Mouse (Mus musculus) lung, adult 18-20 months (tissue): ENCODE results near the gene Bean1.

Source experiments
- DNase-seq, 2 experiments: peaks; one replicate each; pipeline ENCODE4 v3.0.0; 2022; ENCODE audit warnings: mixed read lengths in 2 of 2

Bean1 gene

GRCm38 (mm10) chr8:104170118-104171049, at the start of gene Bean1:
Bean1 (plus strand) TSS chr8:104170442.
- DNase-seq: peak in 1 of 2 experiments; percentile 24

GRCm38 (mm10) chr8:104121640-104122416, 48.4 kb upstream of the Bean1 start:
- DNase-seq: peak; percentile 45 to 63

DNA sequence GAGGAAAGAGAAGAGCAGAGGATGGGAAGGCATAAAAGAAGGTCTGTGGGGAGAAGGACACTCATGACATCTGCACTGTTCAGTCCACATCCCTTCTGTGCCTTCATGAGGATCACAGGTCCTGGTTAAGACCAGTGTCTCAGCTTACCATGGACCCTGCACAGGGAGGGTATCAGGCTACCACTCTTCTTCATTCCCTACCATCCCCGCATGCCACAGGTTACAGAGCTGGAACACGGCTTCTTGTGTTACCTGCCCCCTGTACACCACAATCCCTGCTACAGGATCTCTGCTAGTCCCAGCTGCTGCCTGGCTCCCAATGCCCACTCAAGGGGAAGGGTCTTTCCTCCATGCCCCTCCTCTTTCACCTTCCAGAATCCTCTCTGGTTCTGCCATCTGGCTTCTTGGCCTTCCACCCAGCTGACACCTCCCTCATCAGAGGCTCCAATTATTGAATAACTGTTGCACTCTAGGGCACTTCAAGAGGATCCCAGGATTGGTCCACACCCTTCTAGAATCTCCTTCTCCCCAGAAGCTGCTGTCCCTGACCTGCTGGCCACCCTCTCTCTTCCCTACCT, 47.1 kb upstream of the Bean1 start:
- DNase-seq: no peak

- no peak for DNase-seq
Observed at GRCm38 (mm10) chr8:104124534-104124933, 45.7 kb upstream of the Bean1 start.

- DNase-seq: no peak
Observed at GRCm38 (mm10) chr8:104127160-104127883, 42.9 kb upstream of the Bean1 start.

GRCm38 (mm10) chr8:104130916-104131315, 39.3 kb upstream of the Bean1 start:
- peak in 1 of 2 experiments; percentile 2 for DNase-seq

DNA sequence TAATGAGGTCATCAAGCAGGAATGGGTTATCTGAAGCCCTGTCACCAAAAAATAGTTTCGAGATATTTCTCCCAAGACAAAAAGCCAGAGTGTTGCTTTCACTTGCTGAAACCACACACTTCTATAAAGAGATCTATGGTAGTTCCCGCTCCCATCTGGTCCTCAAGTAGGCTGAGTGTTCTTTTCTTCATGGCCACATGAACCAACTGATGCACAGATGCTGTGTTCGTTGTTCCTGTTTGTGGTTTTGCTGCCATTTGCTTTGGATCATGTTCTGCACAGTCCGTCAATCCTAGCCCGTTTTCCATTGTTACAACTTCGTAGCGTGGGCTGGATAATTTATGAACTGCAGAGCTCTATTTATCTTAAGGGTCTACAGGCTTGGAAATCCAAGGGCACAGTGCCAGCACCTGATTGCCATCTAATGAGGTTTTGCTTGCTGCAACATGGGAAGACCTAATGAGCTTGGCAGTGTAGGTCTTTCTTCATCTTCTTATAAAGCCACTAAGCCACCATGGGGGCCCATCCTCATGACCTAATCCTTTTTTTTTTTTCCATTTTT, 38.7 kb upstream of the Bean1 start:
- peak; percentile 15 to 30 for DNase-seq

GRCm38 (mm10) chr8:104134521-104134920, 35.7 kb upstream of the Bean1 start:
- DNase-seq: no peak

GRCm38 (mm10) chr8:104136277-104136676, 34.0 kb upstream of the Bean1 start:
- no peak for DNase-seq

DNA sequence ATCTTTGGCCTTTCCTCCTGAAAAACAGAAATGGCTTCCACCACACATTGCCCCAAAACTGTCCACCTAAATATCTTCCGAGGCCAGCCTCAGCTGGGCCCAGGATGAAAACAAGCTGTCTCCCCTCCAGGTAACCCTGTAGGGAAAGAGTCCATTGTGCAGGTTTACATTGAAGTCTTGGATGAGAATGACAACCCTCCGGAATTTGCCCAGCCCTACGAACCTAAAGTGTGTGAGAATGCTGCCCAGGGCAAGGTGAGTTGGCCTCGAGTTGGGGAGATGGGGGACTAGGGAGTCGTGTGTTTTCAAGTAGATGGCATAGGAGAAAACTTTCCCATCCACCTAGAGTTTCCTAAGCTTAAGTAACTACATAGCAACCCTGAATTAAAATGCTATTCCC, 32.6 kb upstream of the Bean1 start:
- DNase-seq: no peak

GRCm38 (mm10) chr8:104140611-104141010, 29.6 kb upstream of the Bean1 start:
- no peak for DNase-seq

DNA sequence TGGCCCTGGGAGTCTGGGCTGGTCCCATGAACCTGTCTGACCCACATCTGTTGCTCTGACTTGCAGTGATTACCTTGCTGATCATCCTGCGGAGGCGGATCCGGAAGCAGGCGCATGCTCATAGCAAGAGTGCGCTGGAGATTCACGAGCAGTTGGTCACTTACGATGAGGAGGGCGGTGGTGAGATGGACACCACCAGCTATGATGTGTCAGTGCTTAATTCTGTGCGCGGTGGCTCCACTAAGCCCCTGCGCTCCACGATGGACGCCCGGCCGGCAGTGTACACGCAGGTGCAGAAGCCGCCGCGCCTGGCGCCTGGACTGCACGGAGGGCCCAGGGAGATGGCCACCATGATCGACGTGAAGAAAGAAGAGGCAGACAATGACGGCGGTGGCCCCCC, 27.8 kb upstream of the Bean1 start:
- DNase-seq: no peak

- no peak for DNase-seq
Observed at GRCm38 (mm10) chr8:104143379-104143778, 26.9 kb upstream of the Bean1 start.

DNA sequence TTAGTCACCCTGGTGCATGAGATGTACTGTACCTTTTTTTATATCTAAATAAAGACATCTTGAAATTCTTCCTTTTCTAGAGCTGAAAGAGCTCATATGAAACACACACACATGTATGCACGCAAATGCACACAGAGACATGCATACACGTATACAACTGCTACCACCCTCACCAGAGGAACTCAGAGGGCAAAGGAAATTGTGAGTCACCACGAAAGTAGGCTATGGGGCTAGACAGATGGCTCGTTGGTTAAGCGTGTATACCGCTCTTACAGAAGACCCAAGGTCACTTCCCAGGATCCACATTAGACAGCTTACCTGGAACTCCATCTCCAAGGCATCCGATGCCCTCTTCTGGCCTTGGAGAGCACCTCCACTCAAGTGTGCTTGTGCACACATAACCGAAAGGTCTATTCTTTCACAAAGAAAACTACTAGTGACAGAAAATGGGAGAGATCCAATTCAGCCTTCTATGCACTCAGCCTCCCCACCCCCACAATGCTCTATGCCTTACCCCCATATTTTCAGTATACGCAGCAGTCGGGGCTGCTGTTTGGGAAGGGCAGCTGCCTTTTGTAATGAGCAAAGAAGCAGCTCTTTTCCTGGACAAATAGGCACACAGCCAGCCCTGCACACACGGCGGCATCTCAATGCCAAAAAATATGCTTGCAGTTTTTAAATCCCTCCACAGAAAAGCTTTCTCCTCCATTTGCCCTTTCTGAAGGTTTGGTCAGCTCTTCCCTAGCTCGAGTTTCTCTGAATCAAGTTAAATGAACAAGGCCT, 25.6 kb upstream of the Bean1 start:
- DNase-seq: no peak

DNA sequence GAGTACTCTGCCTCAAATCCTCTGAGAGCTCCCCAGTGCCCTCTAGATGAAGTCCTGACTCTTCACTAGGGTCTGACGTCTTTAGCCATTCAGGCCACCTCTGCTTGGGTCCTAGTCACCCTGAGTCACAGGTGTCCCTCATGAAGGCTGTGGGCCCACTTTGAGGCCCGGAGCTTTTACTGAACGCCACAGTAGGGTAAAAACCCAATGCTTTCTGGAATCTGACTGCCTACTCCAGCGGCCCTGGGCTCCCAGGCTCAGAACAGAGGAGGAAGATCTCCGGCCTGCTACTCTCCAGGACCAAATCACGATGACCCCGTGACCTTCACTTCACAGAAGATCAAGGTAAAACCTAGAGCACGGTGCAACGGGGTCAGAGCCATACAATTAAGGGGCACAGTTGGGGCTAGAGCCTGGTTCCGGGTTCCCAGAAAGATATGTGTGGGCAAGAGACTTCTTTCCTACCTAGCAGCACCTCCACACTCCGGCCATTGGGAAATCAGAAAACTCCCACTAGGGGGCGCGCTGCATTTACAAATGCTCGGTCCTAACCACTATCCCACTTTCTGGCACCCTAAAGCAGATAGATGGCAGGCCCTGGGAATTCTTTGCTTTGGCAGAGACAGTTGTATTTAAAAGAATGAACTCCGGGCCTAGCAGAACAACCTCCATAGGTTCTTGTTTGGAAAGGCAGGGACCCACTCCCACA, 24.1 kb upstream of the Bean1 start:
- peak; percentile 62 to 72 for DNase-seq

DNA sequence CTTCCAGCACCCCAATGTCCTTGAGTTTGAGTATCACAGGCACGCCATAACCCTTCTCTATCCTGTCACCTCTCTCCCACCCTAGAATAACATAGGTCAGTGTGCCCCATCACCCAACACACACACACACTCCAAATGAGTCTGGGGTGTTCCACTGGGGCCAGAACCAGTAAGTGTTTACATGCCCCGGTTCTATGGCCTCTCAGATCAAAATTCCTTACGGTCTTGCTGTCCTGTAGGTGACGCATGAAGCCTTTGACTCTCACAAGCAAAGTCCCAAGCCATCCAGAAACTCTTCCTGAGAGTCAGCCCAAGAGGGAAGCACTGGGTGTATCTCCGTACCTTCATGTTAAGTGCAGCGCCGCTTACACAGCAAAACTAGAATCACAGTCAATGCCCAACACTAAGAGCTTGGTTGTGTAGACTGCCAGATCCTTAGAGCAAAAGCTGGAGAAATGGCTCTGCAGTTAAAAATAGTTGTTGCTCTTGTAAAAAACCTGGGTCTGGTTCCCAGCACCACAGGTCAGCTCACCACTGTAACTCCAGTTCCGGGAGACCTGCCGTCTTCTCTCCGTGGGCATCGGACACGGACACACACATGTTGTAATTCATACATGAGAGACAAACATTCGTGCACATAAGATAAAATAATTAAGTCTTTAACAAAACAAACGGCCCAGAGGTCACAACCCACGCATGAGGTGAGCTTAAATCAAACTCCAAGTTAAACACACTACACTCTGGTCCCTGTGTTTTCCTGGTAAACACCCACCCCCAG, 23.3 kb upstream of the Bean1 start:
- DNase-seq: no peak

DNA sequence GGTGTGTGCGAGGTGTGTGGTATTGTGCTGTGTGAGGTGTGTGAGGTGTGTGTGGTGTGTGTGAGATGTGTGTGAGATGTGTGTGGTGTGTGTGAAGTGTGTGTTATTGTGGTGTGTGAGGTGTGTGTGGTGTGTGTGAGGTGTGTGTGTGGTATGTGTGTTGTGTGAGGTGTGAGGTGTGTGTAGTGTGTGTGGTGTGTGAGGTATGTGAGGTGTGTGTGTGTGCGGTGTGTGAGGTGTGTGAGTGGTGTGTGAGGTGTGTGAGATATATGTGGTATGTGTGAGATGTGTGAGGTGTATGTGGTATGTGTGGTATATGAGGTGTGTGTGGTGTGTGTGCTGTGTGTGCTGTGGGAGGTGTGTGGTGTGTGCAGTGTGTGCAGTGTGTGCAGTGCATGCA, 22.3 kb upstream of the Bean1 start:
- no peak for DNase-seq

DNA sequence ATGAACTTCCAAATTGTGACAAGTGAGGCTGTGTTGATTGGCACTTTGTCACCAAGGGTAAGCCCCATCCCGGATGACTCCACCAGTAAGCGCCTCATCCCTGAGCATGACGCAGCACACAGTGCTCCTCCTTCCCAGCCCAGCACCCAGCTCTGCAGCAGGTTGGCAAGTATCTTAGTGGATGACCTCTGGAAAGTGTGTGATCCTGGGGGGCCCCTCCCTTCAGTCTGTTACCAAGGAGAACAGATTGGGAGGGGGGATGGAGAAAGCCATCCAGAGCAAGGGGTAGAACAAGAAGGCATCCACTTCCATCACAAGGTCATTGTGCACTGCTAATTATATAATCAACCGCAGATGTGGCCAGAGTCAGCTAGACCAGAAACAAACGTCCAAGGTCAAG, 9.5 kb upstream of the Bean1 start:
- no peak for DNase-seq

DNA sequence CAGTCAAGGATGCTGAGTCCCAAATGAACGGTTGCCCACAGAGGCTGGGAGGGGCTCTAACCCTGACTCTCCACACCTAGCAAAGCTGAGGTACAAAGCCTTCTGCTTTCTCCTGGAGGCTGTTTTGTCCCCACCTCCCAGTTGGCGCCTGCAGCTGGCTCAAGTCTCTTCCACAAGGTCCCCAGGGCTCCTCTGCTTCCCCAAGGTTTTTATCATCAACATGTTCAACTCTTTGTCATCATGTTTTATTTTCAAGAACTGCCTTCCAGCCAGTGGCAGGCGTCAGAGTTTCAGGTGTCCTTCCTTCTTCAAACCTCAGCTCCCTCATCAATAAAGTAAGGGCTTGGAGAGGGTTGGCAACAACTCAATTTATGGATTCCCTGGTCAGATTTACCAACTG, 781 bp upstream of the Bean1 start:
- DNase-seq: no peak

DNA sequence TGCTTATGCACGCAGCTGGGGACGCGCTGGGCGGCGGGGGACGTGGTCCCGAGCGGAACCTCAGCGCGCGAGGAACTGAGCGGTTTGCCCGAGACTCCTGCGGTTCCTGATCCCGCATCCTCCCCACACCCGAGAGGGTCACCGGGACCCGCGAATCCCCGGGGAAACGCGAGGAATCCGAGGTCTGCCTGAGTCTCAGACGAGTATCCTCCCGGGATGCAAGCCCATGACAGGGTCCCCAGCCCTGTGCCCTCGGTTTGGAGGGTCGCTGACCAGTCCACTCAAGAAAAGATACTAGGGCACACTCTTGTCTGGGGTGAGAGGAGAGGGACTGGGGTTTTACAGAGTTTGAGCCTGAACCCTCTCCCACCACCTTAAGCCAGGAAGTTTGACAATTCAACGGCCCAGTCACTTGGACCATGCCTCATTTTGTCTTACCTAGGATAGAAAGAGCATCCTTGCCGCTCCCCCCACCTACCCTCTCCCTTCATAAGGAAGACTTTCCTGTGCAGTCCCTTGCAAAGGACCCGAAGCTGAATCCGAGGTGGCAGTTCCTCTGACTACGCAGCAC, 893 bp downstream of the Bean1 start:
- DNase-seq: no peak
